Mouse (Mus musculus) C2C12 (cell line): Measurements from ENCODE around the gene Ajm1.

Experiments used
- CEBPB ChIP-seq: IDR thresholded peaks from one replicate; pipeline ENCODE4 v1.6.1; 2011; ENCODE audit warnings: low read depth, mild to moderate bottlenecking, control low read depth, moderate library complexity
- CTCF ChIP-seq: IDR thresholded peaks from one replicate; pipeline ENCODE4 v1.5.1; 2011; ENCODE audit not compliant: control insufficient read depth, insufficient read depth, insufficient read length
- FOSL1 ChIP-seq: IDR thresholded peaks from one replicate; pipeline ENCODE4 v1.8.0; 2011; ENCODE audit warnings: mild to moderate bottlenecking, low read length; ENCODE audit not compliant: poor library complexity, insufficient read depth, severe bottlenecking
- MAX ChIP-seq: IDR thresholded peaks from one replicate; pipeline ENCODE4 v1.6.1; 2011; ENCODE audit warnings: mild to moderate bottlenecking, control low read depth
- USF1 ChIP-seq: IDR thresholded peaks from one replicate; pipeline ENCODE4 v1.6.1; 2011; ENCODE audit warnings: low read depth, mild to moderate bottlenecking, control low read depth, moderate library complexity

GRCm38 (mm10) chr2:25627811-25628210 lies 46.3 kb upstream of the Ajm1 start, which contains the start of gene Fcna:
- TF ChIP-seq CTCF (no peak), CEBPB (no peak), FOSL1 (no peak), MAX (no peak), USF1 (no peak)
